Mouse (Mus musculus) layer of hippocampus, postnatal 36 days (tissue): ENCODE results near the gene Sbp. TPM values are rescaled to one million over a fixed set of nuclear protein-coding genes. Genes with fewer than 3 reads are reported as not detected.

Experiments used
- DNase-seq, 2 experiments: peaks; one replicate each; pipeline ENCODE4 v3.0.0; 2022
- total RNA-seq, 2 experiments: library from RNA; stranded (reverse); gene quantifications; 2 replicates each; pipeline ENCODE4 v1.2.3; 2021

The Sbp gene
- total RNA-seq, 2 experiments from 2014 or later = not detected

- DNase-seq = no peak
Measured at GRCm38 (mm10) chr17:23992789-23993553, 51.5 kb downstream of the Sbp start.

DNA sequence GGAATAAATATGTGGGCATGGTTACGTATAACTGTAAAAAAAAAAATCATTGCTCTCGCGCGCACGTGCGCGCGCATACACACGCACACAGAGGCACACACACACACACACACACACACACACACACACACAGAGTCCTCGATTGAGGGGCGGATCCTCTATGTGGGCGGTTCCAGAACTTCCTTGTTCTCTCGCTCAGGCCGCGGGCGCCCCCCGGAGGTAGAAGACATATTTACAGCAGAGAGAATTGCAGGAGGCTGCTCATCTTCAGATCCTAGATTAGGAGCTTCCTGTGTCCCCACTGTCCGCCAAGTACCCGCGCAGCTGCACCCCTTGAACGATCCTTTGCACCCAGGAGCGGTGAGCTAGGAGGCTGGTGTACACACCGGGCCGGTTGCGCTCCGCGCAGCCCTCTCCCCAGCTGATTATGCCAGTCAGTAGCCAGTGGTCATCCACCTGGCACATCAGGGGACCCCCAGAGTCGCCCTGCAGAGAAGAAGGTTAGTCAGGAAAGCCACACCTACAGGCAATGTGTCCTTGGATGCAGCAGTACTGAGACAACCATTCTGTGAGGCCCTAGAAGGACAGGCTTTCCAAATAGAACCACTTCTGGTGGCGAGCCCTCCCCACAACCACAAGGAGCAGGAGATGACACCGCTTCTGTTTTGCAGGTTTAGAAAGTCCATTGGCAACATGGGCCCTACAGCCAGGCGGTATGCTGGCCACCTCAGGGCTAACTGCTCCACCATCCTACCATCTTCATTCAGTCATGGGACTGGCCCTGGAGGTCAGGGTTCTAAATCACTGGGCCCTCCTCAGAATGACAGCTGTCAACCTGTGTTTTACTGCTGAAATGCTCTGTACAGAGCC lies 52.3 kb downstream of the Sbp start:
- DNase-seq = peak; percentile 87 to 93

DNA sequence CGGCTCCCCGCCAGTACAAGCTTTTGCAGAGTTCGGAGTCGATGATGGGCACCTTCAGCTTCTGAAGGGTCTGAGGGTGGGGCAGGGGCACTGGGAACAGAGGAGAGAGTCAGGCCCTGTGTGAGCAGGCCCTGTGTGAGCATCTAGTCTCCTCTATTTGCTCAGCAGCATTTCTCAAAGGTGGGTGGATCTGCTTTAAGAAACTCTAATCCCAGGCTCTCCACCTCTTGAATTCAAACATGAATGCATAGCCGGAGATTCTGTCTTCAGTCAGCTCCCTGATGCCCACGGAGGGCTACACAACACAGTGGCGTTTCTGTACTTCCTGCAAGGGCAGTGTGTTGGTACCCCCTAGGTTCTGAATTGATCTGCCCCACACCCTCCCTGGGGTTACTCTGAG lies 53.2 kb downstream of the Sbp start:
- no peak for DNase-seq

Other genes starting within 250 kb of the Sbp start
- not detected for gene 1520401A03Rik, start 218.9 kb upstream of the Sbp start, total RNA-seq
- 1 to 10 TPM; 1.7 to 3.0 TPM for gene Pkmyt1, start 215.3 kb upstream of the Sbp start, total RNA-seq
- gene Paqr4, start 200.8 kb upstream of the Sbp start, total RNA-seq = 10 to 100 TPM; 50.8 to 55.4 TPM
- gene Kremen2, start 195.8 kb upstream of the Sbp start, total RNA-seq = under 1 TPM; 0.35 to 0.42 TPM
- gene Flywch1, start 170.1 kb upstream of the Sbp start, total RNA-seq = 100 to 1,000 TPM; 297 to 300 TPM
- gene Flywch2, start 155.6 kb upstream of the Sbp start, total RNA-seq = 10 to 100 TPM in 1 of 2 experiments, 1 to 10 TPM in 1; 9.9 to 11.7 TPM
- gene Srrm2, start 151.1 kb upstream of the Sbp start, total RNA-seq = 100 to 1,000 TPM; 563 to 606 TPM
- 100 to 1,000 TPM; 356 to 383 TPM for gene Elob, start 112.5 kb upstream of the Sbp start, total RNA-seq
- not detected for gene Prss33, start 105.6 kb upstream of the Sbp start, total RNA-seq
- not detected for gene Prss32, start 97.8 kb upstream of the Sbp start, total RNA-seq
- 1 to 10 TPM; 2.0 to 2.1 TPM for gene Prss41, start 97.5 kb upstream of the Sbp start, total RNA-seq
- gene Prss21, start 73.6 kb upstream of the Sbp start, total RNA-seq = not detected
- not detected for gene Dcpp1, start 60.8 kb upstream of the Sbp start, total RNA-seq
- not detected for gene Dcpp2, start 60.8 kb upstream of the Sbp start, total RNA-seq
- not detected for gene Dcpp3, start 24.2 kb upstream of the Sbp start, total RNA-seq
- not detected for gene Sbpl, start 13.6 kb downstream of the Sbp start, total RNA-seq
- not detected for gene Prss30, start 38.9 kb downstream of the Sbp start, total RNA-seq
- gene Prss22, start 56.4 kb downstream of the Sbp start, total RNA-seq = not detected
- gene Prss27, start 96.5 kb downstream of the Sbp start, total RNA-seq = not detected
- gene Kctd5, start 131.8 kb downstream of the Sbp start, total RNA-seq = 10 to 100 TPM; 28.5 to 30.1 TPM
- 100 to 1,000 TPM; 104 to 105 TPM for gene Pdpk1, start 209.3 kb downstream of the Sbp start, total RNA-seq
- gene Amdhd2, start 222.1 kb downstream of the Sbp start, total RNA-seq = 10 to 100 TPM; 36.1 to 39.4 TPM
- 1,000 to 10,000 TPM; 1,151 to 1,277 TPM for gene Atp6v0c, start 228.0 kb downstream of the Sbp start, total RNA-seq